Mouse (Mus musculus): ENCODE data around the gene Ctsll3.

The Ctsll3 gene

GRCm38 (mm10) chr13:60802749-60803148, at the start of gene Ctsll3:
TSS of gene Ctsll3 (minus strand) at chr13:60802849.
- no peak for DNase-seq (ENCODE audit: low spot score in 2 of 2)

- DNase-seq (ENCODE audit: low spot score in 2 of 2) = no peak
Measured at GRCm38 (mm10) chr13:60848241-60849120, 45.8 kb upstream of the Ctsll3 start.

DNA sequence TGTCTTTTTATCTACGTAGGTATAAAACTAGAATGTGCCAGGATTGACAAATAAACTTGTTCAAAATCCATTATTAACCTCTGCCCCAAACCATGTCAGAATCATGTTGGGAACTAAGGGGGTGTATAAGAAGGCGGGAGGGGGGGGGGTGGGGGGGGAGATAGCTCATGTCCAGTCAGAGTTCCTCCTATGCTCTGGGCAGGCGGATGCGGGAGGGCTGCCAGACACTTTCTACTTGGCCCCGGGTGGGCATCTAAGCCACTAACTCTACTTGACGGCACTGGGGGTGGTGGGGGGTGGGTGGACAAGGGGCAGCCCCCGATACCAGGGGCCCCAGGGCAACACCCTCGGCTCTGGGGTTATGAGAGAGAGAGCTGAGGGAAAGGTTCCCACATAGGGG, 40.5 kb upstream of the Ctsll3 start:
- DNase-seq (ENCODE audit: low spot score in 2 of 2) = no peak

- no peak for DNase-seq (ENCODE audit: low spot score in 2 of 2)
Measured at GRCm38 (mm10) chr13:60842703-60843102, 40.1 kb upstream of the Ctsll3 start.

- no peak for DNase-seq (ENCODE audit: low spot score in 2 of 2)
Measured at GRCm38 (mm10) chr13:60839353-60839902, 36.8 kb upstream of the Ctsll3 start.

DNA sequence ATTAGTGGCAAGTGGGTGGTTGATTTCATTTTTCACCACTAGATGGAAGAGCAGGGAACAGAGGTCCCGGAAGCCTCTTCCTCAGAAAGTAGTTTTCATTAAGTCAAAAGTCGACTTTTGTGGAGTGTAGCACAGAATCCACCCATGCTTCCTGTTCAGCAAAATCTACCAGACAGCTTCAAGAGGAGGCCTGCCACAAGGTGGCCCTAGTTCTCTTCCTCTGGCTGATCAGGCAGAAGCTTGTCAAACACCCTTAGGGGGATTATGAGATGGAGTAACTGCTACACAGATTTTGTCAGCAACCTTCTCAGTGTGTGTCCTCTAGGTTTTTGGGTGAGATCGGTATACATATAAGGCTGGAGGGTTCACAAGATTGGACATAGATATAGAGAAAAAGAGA, 23.4 kb upstream of the Ctsll3 start:
- no peak for DNase-seq (ENCODE audit: low spot score in 2 of 2)

DNA sequence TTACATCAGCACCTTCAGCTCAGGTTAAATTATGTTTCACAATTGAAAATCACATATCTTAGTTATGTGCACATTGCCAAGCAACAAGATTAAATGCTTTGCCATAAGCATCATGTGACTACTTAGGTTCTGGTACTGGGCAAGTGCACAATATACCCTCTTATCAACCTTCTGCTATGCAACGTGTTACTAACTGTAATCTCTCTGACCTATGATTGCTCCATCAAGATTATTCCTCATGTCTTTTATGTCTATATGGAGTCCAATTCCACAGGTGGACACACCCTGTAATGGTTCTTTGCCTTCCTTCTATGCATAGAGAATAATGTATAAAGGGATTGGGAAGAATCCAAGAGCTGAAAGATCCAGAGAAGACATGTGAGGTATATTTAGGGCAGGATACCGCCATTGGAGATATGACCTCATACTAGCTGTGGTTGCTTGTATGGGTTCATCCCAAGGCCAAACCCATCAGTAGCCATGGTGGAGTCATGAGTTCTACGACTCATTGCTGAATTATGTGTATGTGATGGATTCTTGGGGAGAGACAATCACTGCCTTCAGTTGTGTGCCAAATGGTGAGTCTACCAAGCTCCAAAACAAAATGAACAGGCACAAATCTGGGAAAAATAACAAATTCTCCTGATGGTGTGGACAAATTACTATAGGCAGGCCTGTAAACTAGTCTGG, 18.0 kb upstream of the Ctsll3 start:
- no peak for DNase-seq (ENCODE audit: low spot score in 2 of 2)

GRCm38 (mm10) chr13:60819469-60819868, 16.8 kb upstream of the Ctsll3 start:
- DNase-seq (ENCODE audit: low spot score in 2 of 2) = peak in 1 of 2 experiments; percentile 13

- no peak for DNase-seq (ENCODE audit: low spot score in 2 of 2)
Measured at GRCm38 (mm10) chr13:60813722-60814121, 11.1 kb upstream of the Ctsll3 start.

- no peak for DNase-seq (ENCODE audit: low spot score in 2 of 2)
Measured at GRCm38 (mm10) chr13:60812768-60813167, 10.1 kb upstream of the Ctsll3 start.

GRCm38 (mm10) chr13:60809690-60810089, 7.0 kb upstream of the Ctsll3 start:
- DNase-seq (ENCODE audit: low spot score in 2 of 2) = no peak

- no peak for DNase-seq (ENCODE audit: low spot score in 2 of 2)
Measured at GRCm38 (mm10) chr13:60789466-60789865, 13.2 kb downstream of the Ctsll3 start.

- no peak for DNase-seq (ENCODE audit: low spot score in 2 of 2)
Measured at GRCm38 (mm10) chr13:60786264-60786663, 16.4 kb downstream of the Ctsll3 start, which contains the start of gene BC051665. TSS of gene BC051665 (minus strand) at chr13:60786364.

GRCm38 (mm10) chr13:60783301-60783700, 19.3 kb downstream of the Ctsll3 start:
- no peak for DNase-seq (ENCODE audit: low spot score in 2 of 2)

DNA sequence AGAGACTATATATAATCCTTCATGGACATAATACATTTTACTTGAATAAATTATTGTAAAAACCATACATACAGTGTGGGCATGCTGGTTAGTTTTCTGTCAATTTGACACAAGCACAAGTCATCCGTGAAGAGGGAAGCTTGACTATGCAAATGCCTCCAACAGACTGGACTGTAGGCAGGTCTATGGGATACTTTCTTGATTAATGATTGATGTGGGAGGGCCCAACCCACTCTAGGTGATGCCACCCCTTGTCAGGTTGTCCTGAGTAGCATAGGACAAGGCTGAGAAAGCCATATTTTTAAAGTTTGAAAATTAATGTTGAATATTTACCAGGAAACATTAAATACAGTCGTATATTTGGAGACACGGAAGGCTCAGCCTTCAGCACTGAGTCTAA, 22.1 kb downstream of the Ctsll3 start:
- no peak for DNase-seq (ENCODE audit: low spot score in 2 of 2)

DNA sequence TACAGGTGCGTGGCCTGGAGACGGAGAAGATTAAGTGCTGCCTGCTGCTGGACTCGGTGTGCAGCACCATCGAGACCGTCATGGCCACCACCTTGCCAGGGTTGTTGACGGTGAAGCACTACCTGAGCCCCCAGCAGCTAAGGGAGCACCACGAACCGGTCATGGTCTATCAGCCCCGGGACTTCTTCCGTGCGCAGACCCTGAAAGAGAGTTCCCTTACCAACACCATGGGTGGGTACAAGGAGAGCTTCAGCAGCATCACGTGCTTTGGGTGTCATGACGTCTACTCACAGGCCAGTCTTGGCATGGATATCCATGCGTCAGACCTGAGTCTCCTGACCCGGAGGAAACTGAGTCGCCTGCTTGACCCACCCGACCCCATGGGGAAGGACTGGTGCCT, 41.5 kb downstream of the Ctsll3 start:
- no peak for DNase-seq (ENCODE audit: low spot score in 2 of 2)

GRCm38 (mm10) chr13:60760392-60760791, 42.3 kb downstream of the Ctsll3 start:
- DNase-seq (ENCODE audit: low spot score in 2 of 2) = no peak

DNA sequence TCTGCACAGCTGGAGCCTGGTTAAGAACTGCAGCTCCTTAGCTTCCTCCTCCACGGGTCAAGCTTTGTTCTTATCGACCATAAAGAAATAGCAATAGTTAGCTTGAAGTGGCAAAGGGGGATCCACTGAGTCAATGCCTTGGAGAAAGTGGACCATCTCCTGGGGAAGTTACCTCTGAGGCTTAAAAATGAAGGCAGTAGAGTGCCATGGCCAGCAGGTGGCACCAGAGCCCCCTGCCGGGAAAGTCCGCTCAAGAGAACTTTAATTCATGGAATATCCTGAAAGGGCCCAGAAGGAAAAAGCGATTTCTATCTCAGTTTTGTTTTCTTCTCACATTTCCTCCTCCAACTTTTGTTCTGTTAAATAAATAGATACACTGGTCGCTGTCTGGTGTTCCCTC, 43.5 kb downstream of the Ctsll3 start:
- no peak for DNase-seq (ENCODE audit: low spot score in 2 of 2)

GRCm38 (mm10) chr13:60757292-60757691, 45.4 kb downstream of the Ctsll3 start:
- DNase-seq (ENCODE audit: low spot score in 2 of 2) = no peak

- no peak for DNase-seq (ENCODE audit: low spot score in 2 of 2)
Measured at GRCm38 (mm10) chr13:60755251-60755650, 47.4 kb downstream of the Ctsll3 start.

DNA sequence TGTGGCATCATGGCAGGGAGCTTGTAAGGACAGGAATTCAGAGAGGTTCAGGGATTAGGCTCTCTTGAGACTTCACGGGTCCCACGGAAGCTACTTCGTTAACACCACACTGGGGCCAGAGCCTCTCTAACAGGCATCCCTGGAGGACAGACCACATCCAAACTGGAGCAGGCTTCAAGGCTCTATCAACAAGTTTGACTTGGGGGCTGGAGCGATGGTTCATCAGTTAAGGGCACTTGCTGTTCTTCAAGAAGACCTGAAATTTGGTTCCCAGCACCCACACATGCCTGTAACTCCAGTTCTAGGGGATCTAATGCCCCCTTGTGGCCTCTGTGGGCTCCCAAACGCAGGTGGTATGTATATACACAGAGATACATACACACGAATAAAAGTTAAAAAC, 49.4 kb downstream of the Ctsll3 start:
- DNase-seq (ENCODE audit: low spot score in 2 of 2) = no peak

GRCm38 (mm10) chr13:60750930-60751329, 51.7 kb downstream of the Ctsll3 start:
- DNase-seq (ENCODE audit: low spot score in 2 of 2) = no peak

DNA sequence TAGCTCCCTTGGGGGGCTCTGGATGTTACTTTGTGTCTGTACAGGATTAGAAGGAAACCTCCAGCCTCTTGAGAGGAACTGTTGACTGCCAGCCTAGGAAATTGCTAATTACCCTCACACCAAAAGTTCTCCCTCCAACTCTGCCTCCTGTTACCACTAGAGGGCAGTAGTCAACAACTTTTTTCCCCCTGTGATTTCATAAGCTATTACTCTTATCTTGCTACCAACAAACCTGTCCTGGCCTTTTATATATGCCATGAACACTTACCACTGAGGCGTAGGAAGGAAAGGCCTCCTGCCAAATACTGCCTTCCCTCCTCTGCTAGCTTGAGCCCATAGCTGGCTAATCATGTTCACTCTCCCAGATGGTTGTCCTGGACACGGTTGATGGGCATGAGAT, 54.1 kb downstream of the Ctsll3 start:
- DNase-seq (ENCODE audit: low spot score in 2 of 2) = no peak
